Mouse (Mus musculus) megakaryocyte, embryonic 14.5 days (primary cell): ENCODE data around the gene Srd5a3. TPM values are rescaled to one million over a fixed set of nuclear protein-coding genes. Genes with fewer than 3 reads are reported as not detected.

ENCODE experiments used
- H3K27me3 ChIP-seq: replicated peaks from 2 replicates; pipeline ENCODE3; 2012; ENCODE audit warnings: inconsistent platforms
- H3K36me3 ChIP-seq: replicated peaks from 2 replicates; pipeline ENCODE3; 2012; ENCODE audit warnings: low read length, inconsistent platforms, mixed read lengths
- H3K4me1 ChIP-seq: 2 replicates; pipeline ENCODE4 v1.6.1; 2012; ENCODE audit warnings: inconsistent platforms
- H3K4me3 ChIP-seq: replicated peaks from 2 replicates; pipeline ENCODE3; 2012; ENCODE audit warnings: moderate library complexity, mild to moderate bottlenecking, inconsistent platforms
- H3K9me3 ChIP-seq: 2 replicates; pipeline ENCODE4 v1.6.1; 2012; ENCODE audit warnings: inconsistent platforms
- FLI1 ChIP-seq: IDR thresholded peaks from 2 replicates; pipeline ENCODE4 v1.6.1; 2012; ENCODE audit warnings: low read length, inconsistent platforms, mixed read lengths
- GATA1 ChIP-seq: IDR thresholded peaks from 3 replicates; pipeline ENCODE4 v1.6.1; 2012; ENCODE audit warnings: mixed read lengths, low read length, inconsistent platforms, borderline replicate concordance
- polyA plus RNA-seq: library from polyadenylated mRNA; stranded (reverse); fragments of >175 nt; gene quantifications from 2 replicates; pipeline ENCODE4 v1.2.3, GENCODE M21; 2012; ENCODE audit warnings: low replicate concordance; ENCODE audit not compliant: insufficient read depth

Srd5a3 gene
- polyA plus RNA-seq, 1 experiment, result 53.2 TPM

- no peak overlapping the region for H3K4me3 ChIP-seq
- H3K36me3 ChIP-seq, result peaks cover 84% of the 10 kb centered on the region
- no peaks in the 10 kb centered on the region for H3K9me3 ChIP-seq
- H3K4me1 ChIP-seq, result peaks cover 21% of the 10 kb centered on the region
- no peaks in the 10 kb centered on the region for H3K27me3 ChIP-seq
- TF ChIP-seq FLI1, result no peak
Measured at GRCm38 (mm10) chr5:76149436-76149835, 9.4 kb downstream of the Srd5a3 start.

- Histone ChIP-seq H3K4me1 (0 out of 2 replicates have a peak, but pooled peaks cover 6% of the 10 kb centered on the region), H3K36me3 (peaks cover 92% of the 10 kb centered on the region)
- TF ChIP-seq FLI1 (no peak), GATA1 (no peak)
Measured at GRCm38 (mm10) chr5:76152956-76153355, 12.9 kb downstream of the Srd5a3 start.

GRCm38 (mm10) chr5:76153430-76153829 is 13.4 kb downstream of the Srd5a3 start:
- Histone ChIP-seq H3K9me3 (peaks cover 2% of the 10 kb centered on the region; the same call in 1 of the 2 replicates), H3K4me3 (no peak overlapping the region), H3K27me3 (no peaks in the 10 kb centered on the region), H3K4me1 (0 out of 2 replicates have a peak, but pooled peaks cover 6% of the 10 kb centered on the region), H3K36me3 (peaks cover 87% of the 10 kb centered on the region)
- TF ChIP-seq FLI1 (no peak), GATA1 (no peak)

More at GRCm38 (mm10) chr5:76152956-76153355, 12.9 kb downstream of the Srd5a3 start:
- H3K9me3 ChIP-seq, result peaks cover 2% of the 10 kb centered on the region; the same call in 1 of the 2 replicates
- no peak overlapping the region for H3K4me3 ChIP-seq
- no peaks in the 10 kb centered on the region for H3K27me3 ChIP-seq

- Histone ChIP-seq H3K27me3 (no peaks in the 10 kb centered on the region), H3K36me3 (peaks cover 84% of the 10 kb centered on the region), H3K4me3 (no peak overlapping the region), H3K4me1 (0 out of 2 replicates have a peak, but pooled peaks cover 6% of the 10 kb centered on the region), H3K9me3 (peaks cover 5% of the 10 kb centered on the region; the same call in 1 of the 2 replicates)
- TF ChIP-seq FLI1, result no peak
- TF ChIP-seq GATA1, result no peak
Measured at GRCm38 (mm10) chr5:76154434-76155165, 14.5 kb downstream of the Srd5a3 start.

- H3K4me3 ChIP-seq, result no peak overlapping the region
- TF ChIP-seq GATA1, result no peak
- TF ChIP-seq FLI1, result no peak
- peaks cover 31% of the 10 kb centered on the region for H3K4me1 ChIP-seq
- H3K36me3 ChIP-seq, result peaks cover 44% of the 10 kb centered on the region
- H3K9me3 ChIP-seq, result peaks cover 5% of the 10 kb centered on the region; the same call in 1 of the 2 replicates
- no peaks in the 10 kb centered on the region for H3K27me3 ChIP-seq
Measured at GRCm38 (mm10) chr5:76159555-76159954, 19.5 kb downstream of the Srd5a3 start.

GRCm38 (mm10) chr5:76160086-76160485 is 20.0 kb downstream of the Srd5a3 start:
- TF ChIP-seq FLI1 (no peak), GATA1 (no peak)
- peaks cover 38% of the 10 kb centered on the region for H3K36me3 ChIP-seq

GRCm38 (mm10) chr5:76161491-76161890 is 21.4 kb downstream of the Srd5a3 start:
- Histone ChIP-seq H3K27me3 (peaks cover 2% of the 10 kb centered on the region), H3K4me3 (peak overlapping the region; percentile 81), H3K4me1 (peaks cover 31% of the 10 kb centered on the region), H3K36me3 (peaks cover 24% of the 10 kb centered on the region), H3K9me3 (peaks cover 3% of the 10 kb centered on the region; the same call in 1 of the 2 replicates)
- TF ChIP-seq GATA1, result peak; percentile 40; the same call in 1 of the 3 replicates
- TF ChIP-seq FLI1, result no peak

More at GRCm38 (mm10) chr5:76160086-76160485, 20.0 kb downstream of the Srd5a3 start:
- Histone ChIP-seq H3K4me1 (peaks cover 31% of the 10 kb centered on the region), H3K4me3 (no peak overlapping the region), H3K9me3 (peaks cover 5% of the 10 kb centered on the region; the same call in 1 of the 2 replicates), H3K27me3 (no peaks in the 10 kb centered on the region)

- H3K4me1 ChIP-seq, result peaks cover 31% of the 10 kb centered on the region
- peaks cover 20% of the 10 kb centered on the region for H3K36me3 ChIP-seq
- H3K4me3 ChIP-seq, result peak overlapping the region; percentile 50
- peaks cover 9% of the 10 kb centered on the region for H3K9me3 ChIP-seq
- peaks cover 2% of the 10 kb centered on the region for H3K27me3 ChIP-seq
- TF ChIP-seq FLI1 (no peak), GATA1 (no peak)
Measured at GRCm38 (mm10) chr5:76162926-76163325, 22.9 kb downstream of the Srd5a3 start.

GRCm38 (mm10) chr5:76163828-76164390 is 23.8 kb downstream of the Srd5a3 start:
- Histone ChIP-seq H3K9me3 (peaks cover 9% of the 10 kb centered on the region), H3K27me3 (peaks cover 2% of the 10 kb centered on the region), H3K36me3 (peaks cover 17% of the 10 kb centered on the region), H3K4me1 (peaks cover 31% of the 10 kb centered on the region), H3K4me3 (no peak overlapping the region)
- TF ChIP-seq FLI1, result no peak
- no peak for TF ChIP-seq GATA1

GRCm38 (mm10) chr5:76164827-76165226 is 24.8 kb downstream of the Srd5a3 start:
- Histone ChIP-seq H3K4me3 (no peak overlapping the region), H3K36me3 (peaks cover 12% of the 10 kb centered on the region), H3K27me3 (peaks cover 2% of the 10 kb centered on the region), H3K9me3 (peaks cover 7% of the 10 kb centered on the region), H3K4me1 (peaks cover 31% of the 10 kb centered on the region)
- TF ChIP-seq GATA1, result no peak
- TF ChIP-seq FLI1, result no peak
